Mouse (Mus musculus) natural killer cell, adult 2 months (primary cell): ENCODE results near the gene Carns1.
"Not testable (repeated sequence)": the region's sequence is repeated elsewhere in the genome, so short reads cannot be mapped to it uniquely, and the experiment has no call there.

Source experiments
- DNase-seq, 2 experiments: peaks; one replicate each; pipeline ENCODE4 v3.0.0; 2022; ENCODE audit warnings: low spot score in 2 of 2

The Carns1 gene

GRCm38 (mm10) chr19:4131768-4132167, 43.5 kb downstream of the Carns1 start:
- no peak for DNase-seq

GRCm38 (mm10) chr19:4131075-4131474, 44.2 kb downstream of the Carns1 start:
- no peak for DNase-seq

- no peak for DNase-seq
Measured at GRCm38 (mm10) chr19:4130106-4130505, 45.2 kb downstream of the Carns1 start.

GRCm38 (mm10) chr19:4129462-4129861, 45.8 kb downstream of the Carns1 start:
- no peak for DNase-seq

GRCm38 (mm10) chr19:4126759-4127495, 48.4 kb downstream of the Carns1 start:
- no peak for DNase-seq

GRCm38 (mm10) chr19:4125741-4126696, 49.3 kb downstream of the Carns1 start, which contains the start of gene Aip:
Aip (minus strand) TSS chr19:4125858.
- peak; percentile 98 to 99 for DNase-seq

GRCm38 (mm10) chr19:4125268-4125667, 50.0 kb downstream of the Carns1 start:
- DNase-seq: not testable (repeated sequence)

GRCm38 (mm10) chr19:4124432-4124831, 50.8 kb downstream of the Carns1 start:
- DNase-seq: no peak

GRCm38 (mm10) chr19:4122411-4123370, 52.6 kb downstream of the Carns1 start:
- no peak for DNase-seq

- not testable (repeated sequence) for DNase-seq
Measured at GRCm38 (mm10) chr19:4121896-4122295, 53.4 kb downstream of the Carns1 start.

GRCm38 (mm10) chr19:4121097-4121805, 54.0 kb downstream of the Carns1 start:
- peak; percentile 98 for DNase-seq

- DNase-seq: peak in 1 of 2 experiments; percentile 16
Measured at GRCm38 (mm10) chr19:4120496-4120895, 54.8 kb downstream of the Carns1 start.

GRCm38 (mm10) chr19:4119716-4120487, 55.4 kb downstream of the Carns1 start:
- peak; percentile 69 to 81 for DNase-seq

GRCm38 (mm10) chr19:4118350-4118749, 56.9 kb downstream of the Carns1 start:
- no peak for DNase-seq

GRCm38 (mm10) chr19:4117006-4117405, 58.3 kb downstream of the Carns1 start:
- no peak for DNase-seq

GRCm38 (mm10) chr19:4115816-4116215, 59.5 kb downstream of the Carns1 start:
- DNase-seq: no peak

- DNase-seq: no peak
Measured at GRCm38 (mm10) chr19:4115144-4115543, 60.1 kb downstream of the Carns1 start.

- DNase-seq: no peak
Measured at GRCm38 (mm10) chr19:4114551-4114950, 60.7 kb downstream of the Carns1 start.
